12 mouse cellular contexts compared by ENCODE assay signal in genomic region chr11:75053020-75053419, GRCm38 (mm10).
DNase-seq lines count a peak whose midpoint lies in the region; ATAC-seq lines count a peak whose summit lies in the region.
"Had no signal": no experiment of that assay in that cellular context is flagged by ENCODE, and none has a peak within 500 bp of the region (broad histone marks: within the 10 kb centered on the region; RNA-seq: fewer than 3 reads in every experiment).

No protein-coding gene starts in this region.

- intact Hi-C loops in heart, postnatal 14 days (cut with DNase I): loop anchor here (2.0 to 5.0 kb wide), 2 partner anchors 71 to 112 kb away; no protein-coding TSS in a partner anchor

- H3K36me3 ChIP-seq in heart, embryonic 11.5 days (ENCODE audit: control insufficient read depth, insufficient read depth, low read length): no peaks in the 10 kb centered on the region; the same call in 1 of the 2 replicates
- no peaks in the 10 kb centered on the region for H3K36me3 ChIP-seq in limb, embryonic 11.5 days (ENCODE audit: control insufficient read depth, insufficient read depth, low read length)
- no peaks in the 10 kb centered on the region; the same call in 1 of the 2 replicates for H3K36me3 ChIP-seq in forebrain, embryonic 16.5 days (ENCODE audit: control insufficient read depth, insufficient read depth)
- H3K36me3 ChIP-seq: midbrain, embryonic 15.5 days had no signal

- no peak for ATAC-seq in heart, embryonic 11.5 days (replicated peaks; ENCODE audit: insufficient number of reproducible peaks, low FRiP score, low TSS enrichment)
- ATAC-seq in limb, embryonic 11.5 days (ENCODE audit: insufficient number of reproducible peaks, low FRiP score, low TSS enrichment, low read depth): no peak
- no peak for ATAC-seq in CD4-positive, CD25-positive, alpha-beta regulatory T cell, adult 4 months
- ATAC-seq in forebrain, embryonic 16.5 days: no peak
- ATAC-seq: midbrain, embryonic 15.5 days had no signal

- no peak for DNase-seq in heart, postnatal 14 days
- DNase-seq in testis, postnatal 10 days (ENCODE audit: low spot score): peak; percentile 7
- DNase-seq in testis, postnatal 14 days (ENCODE audit: low spot score): no peak
- no peak for DNase-seq in limb, embryonic 11.5 days (ENCODE audit: low spot score)
- peak; percentile 26 for DNase-seq in telencephalon, adult 2 months (ENCODE audit: low read depth, low spot score)
- DNase-seq: cerebellum, postnatal 10 days; gastrocnemius, postnatal 25 days had no signal

- H3K27me3 ChIP-seq in heart, embryonic 11.5 days (ENCODE audit: control insufficient read depth, insufficient read depth, low read length): no peaks in the 10 kb centered on the region
- no peaks in the 10 kb centered on the region for H3K27me3 ChIP-seq in limb, embryonic 11.5 days (ENCODE audit: control insufficient read depth, insufficient read depth, low read length)
- no peaks in the 10 kb centered on the region for H3K27me3 ChIP-seq in forebrain, embryonic 16.5 days (replicated peaks; ENCODE audit: control insufficient read depth, insufficient read depth, low read length)
- H3K27me3 ChIP-seq: midbrain, embryonic 15.5 days had no signal

- no peak overlapping the region for H3K4me3 ChIP-seq in heart, embryonic 11.5 days (ENCODE audit: low read depth, low read length)
- no peak overlapping the region for H3K4me3 ChIP-seq in limb, embryonic 11.5 days (ENCODE audit: low read depth, low read length)
- H3K4me3 ChIP-seq in forebrain, embryonic 16.5 days (replicated peaks; ENCODE audit: low read length): no peak overlapping the region
- H3K4me3 ChIP-seq: erythroblast, embryonic 14.5 days; midbrain, embryonic 15.5 days had no signal

- 65% methylated on average over 2 of the region's 2 CpGs for WGBS in heart, embryonic 11.5 days (ENCODE audit: insufficient replicate concordance)
- 95% methylated on average over 2 of the region's 2 CpGs for WGBS in limb, embryonic 11.5 days
- WGBS in forebrain, embryonic 16.5 days: 78% methylated on average over 2 of the region's 2 CpGs

- H3K9me3 ChIP-seq in heart, embryonic 11.5 days (replicated peaks; ENCODE audit: control insufficient read depth, low read length): no peaks in the 10 kb centered on the region
- H3K9me3 ChIP-seq in limb, embryonic 11.5 days (ENCODE audit: control insufficient read depth, low read length): no peaks in the 10 kb centered on the region
- no peaks in the 10 kb centered on the region for H3K9me3 ChIP-seq in forebrain, embryonic 16.5 days (ENCODE audit: control insufficient read depth, low read length)
- H3K9me3 ChIP-seq: midbrain, embryonic 15.5 days had no signal

- H3K4me1 ChIP-seq in heart, embryonic 11.5 days (ENCODE audit: control insufficient read depth, insufficient read depth, low read length): peaks cover 40% of the 10 kb centered on the region
- H3K4me1 ChIP-seq in limb, embryonic 11.5 days (ENCODE audit: control insufficient read depth, insufficient read depth, low read length): peaks cover 53% of the 10 kb centered on the region
- peaks cover 7% of the 10 kb centered on the region; the same call in 1 of the 2 replicates for H3K4me1 ChIP-seq in forebrain, embryonic 16.5 days (replicated peaks; ENCODE audit: control insufficient read depth, insufficient read depth, low read length)
- H3K4me1 ChIP-seq: midbrain, embryonic 15.5 days had no signal

- H3K27ac ChIP-seq in heart, embryonic 11.5 days (ENCODE audit: low read depth, low read length): peak overlapping the region; percentile 86
- H3K27ac ChIP-seq in limb, embryonic 11.5 days (replicated peaks; ENCODE audit: low read depth, low read length): peak overlapping the region; percentile 26; the same call in 1 of the 2 replicates
- no peak overlapping the region for H3K27ac ChIP-seq in forebrain, embryonic 16.5 days (ENCODE audit: low read length)
- H3K27ac ChIP-seq: midbrain, embryonic 15.5 days had no signal

- no peak overlapping the region for H3K9ac ChIP-seq in heart, embryonic 11.5 days (ENCODE audit: low read depth, low read length)
- H3K9ac ChIP-seq in limb, embryonic 11.5 days (ENCODE audit: low read length): no peak overlapping the region
- H3K9ac ChIP-seq in forebrain, embryonic 16.5 days (replicated peaks; ENCODE audit: low read depth, low read length): no peak overlapping the region
- H3K9ac ChIP-seq: midbrain, embryonic 15.5 days had no signal

- H3K4me2 ChIP-seq in heart, embryonic 11.5 days: no peak overlapping the region
- no peak overlapping the region for H3K4me2 ChIP-seq in limb, embryonic 11.5 days (ENCODE audit: low read depth, severe bottlenecking)
- H3K4me2 ChIP-seq in forebrain, embryonic 16.5 days (ENCODE audit: low read length): no peak overlapping the region
- H3K4me2 ChIP-seq: midbrain, embryonic 15.5 days had no signal

Comparison
In these comparisons a context has a peak if more than half of its experiments do, and no peak if none do; other contexts are left out.
1. DNase-seq: peak in testis, postnatal 10 days (single experiment) and telencephalon, adult 2 months (single experiment); none in heart, postnatal 14 days (0 of 2), testis, postnatal 14 days (single experiment) and limb, embryonic 11.5 days (single experiment).